Mouse (Mus musculus) cerebellum, adult 18-20 months (tissue): ENCODE results near the gene 1700123L14Rik.
"Not testable (repeated sequence)": the region's sequence is repeated elsewhere in the genome, so short reads cannot be mapped to it uniquely, and the experiment has no call there.

Experiments
- DNase-seq, 2 experiments: peaks; one replicate each; pipeline ENCODE4 v3.0.0; 2021

The 1700123L14Rik gene

GRCm38 (mm10) chr6:96165818-96166379 lies at the start of gene 1700123L14Rik:
Gene 1700123L14Rik (minus strand): TSS chr6:96166243.
- DNase-seq, result peak; percentile 4 to 5

DNA sequence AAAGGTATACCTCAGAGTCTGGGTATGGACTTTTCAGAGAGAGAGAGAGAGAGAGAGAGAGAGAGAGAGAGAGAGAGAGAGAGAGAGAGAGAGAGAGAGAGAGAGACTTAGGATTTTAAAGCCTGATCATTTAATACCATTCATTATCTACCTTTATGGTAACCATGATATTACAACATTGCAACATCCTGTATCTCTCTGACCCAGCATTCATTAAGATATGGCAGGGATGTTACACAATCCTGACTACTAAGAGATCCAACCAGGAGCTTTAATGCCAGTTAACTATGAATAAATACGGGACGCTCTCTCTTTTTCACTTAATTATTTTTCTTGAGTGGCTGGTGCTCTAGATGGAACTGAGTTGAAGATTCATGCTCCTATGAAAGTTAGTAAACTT lies 39.4 kb upstream of the 1700123L14Rik start:
- no peak for DNase-seq

DNA sequence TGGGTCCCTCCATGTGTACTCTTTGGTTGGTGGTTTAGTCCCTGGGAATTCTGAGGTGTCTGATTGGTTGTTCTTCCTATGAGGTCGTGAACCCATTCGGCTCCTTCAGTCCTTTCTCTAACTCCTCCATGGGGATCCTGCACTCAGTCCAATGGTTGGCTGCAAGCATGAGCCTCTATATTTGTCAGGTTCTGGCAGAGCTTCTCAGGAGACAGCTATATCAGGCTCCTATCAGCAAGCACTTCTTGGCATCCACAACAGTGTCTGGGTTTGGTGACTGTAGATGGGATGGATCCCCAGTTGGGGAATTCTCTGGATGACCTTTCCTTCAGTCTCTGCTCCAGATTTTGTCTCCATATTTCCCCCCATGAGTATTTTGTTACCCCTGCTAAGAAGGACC lies 32.9 kb upstream of the 1700123L14Rik start:
- DNase-seq, result not testable (repeated sequence)

DNA sequence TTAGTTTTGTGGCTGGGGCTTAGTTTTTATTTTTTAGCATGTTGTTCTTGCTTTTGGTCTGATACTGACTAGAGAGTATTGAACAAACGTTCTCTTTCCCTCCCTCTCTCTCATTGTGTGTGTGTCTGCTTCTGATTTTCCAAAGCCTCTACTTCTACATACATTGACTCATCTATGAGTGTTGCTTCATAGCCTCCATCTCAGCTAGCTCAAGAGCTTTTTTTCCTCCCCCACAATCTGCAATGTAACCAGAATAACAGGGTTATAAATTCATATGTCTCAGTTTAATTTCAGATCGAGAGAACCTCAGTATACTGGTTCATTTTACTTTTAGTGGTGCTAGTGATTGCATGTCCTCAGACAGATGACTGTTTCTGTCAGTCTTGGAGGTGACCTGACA lies 20.5 kb upstream of the 1700123L14Rik start:
- DNase-seq, result no peak

DNA sequence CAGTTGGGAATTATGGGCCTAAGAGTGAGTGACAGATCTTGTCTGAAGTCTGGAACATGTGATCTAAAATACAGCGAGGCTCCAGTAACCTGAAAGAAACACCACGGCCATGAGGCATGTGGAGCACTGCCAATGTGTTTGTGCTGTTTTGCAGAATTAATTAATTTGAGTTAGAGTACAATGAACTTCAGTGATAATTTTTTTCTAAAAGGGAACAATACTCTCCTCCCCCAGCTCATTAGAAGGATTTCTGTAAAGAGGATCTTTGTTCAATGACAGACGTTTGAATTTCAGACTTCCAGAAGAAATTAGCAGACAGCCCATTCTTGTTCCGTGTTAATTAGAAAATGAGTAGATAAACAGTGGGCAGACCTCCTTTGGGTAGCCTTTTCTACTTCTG lies 17.3 kb upstream of the 1700123L14Rik start:
- DNase-seq, result peak; percentile 3

GRCm38 (mm10) chr6:96178530-96178929 lies 12.5 kb upstream of the 1700123L14Rik start:
- DNase-seq, result no peak

DNA sequence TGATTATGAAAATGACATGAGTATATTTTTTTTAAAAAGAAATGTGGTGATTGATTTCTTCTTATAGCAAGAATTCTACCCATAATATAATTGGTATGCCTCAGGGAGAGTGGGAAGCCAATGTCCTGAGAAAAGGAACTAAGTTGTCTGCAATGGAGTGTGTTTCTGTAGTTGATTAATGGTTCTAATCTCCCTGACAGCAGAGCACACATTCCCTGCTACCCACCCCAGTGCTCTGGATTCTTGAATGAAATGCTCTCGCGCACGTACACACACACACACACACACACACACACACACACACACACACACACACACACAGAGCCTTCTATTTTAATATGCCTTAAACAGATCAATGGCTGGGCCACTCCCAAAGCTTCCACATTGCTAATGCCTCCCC lies 7.6 kb upstream of the 1700123L14Rik start:
- DNase-seq, result no peak

DNA sequence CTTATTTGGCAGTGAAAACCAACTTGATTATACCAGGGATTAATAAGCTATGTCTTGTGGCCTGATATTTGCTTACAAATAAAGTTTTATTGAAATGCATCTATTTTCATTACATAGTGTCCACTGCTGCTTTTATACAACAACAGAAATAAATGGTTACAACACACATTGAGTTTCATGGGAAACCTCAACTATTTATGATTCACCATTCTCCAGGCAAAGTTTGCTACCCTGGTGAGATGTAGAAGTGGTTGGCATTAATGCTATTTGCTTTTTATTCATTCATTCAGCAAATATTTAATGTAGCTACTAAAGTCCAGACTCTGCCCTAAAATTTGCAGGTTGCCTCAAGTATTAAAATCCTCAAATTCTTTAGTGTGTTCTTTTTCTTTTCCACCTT lies 988 bp upstream of the 1700123L14Rik start:
- DNase-seq, result no peak

- DNase-seq, result no peak
Observed at GRCm38 (mm10) chr6:96165403-96165802, 640 bp downstream of the 1700123L14Rik start.

- DNase-seq, result no peak
Observed at GRCm38 (mm10) chr6:96143326-96143725, 22.7 kb downstream of the 1700123L14Rik start.

GRCm38 (mm10) chr6:96116534-96117272 lies 49.3 kb downstream of the 1700123L14Rik start:
- peak; percentile 1 to 6 for DNase-seq

- DNase-seq, result no peak
Observed at GRCm38 (mm10) chr6:96116148-96116533, 49.9 kb downstream of the 1700123L14Rik start.
